Mouse (Mus musculus) testis, adult 2 months (tissue): ENCODE data around the gene Tnfsf8.

Experiments
- CTCF ChIP-seq: fragments of 200-500 bp; IDR thresholded peaks from 2 replicates; pipeline ENCODE4 v1.5.1; 2012; ENCODE audit warnings: low read depth, mild to moderate bottlenecking, inconsistent platforms, low read length, moderate library complexity; ENCODE audit not compliant: control insufficient read depth, insufficient read depth, insufficient replicate concordance
- POLR2A ChIP-seq: fragments of 200-500 bp; IDR thresholded peaks from 2 replicates; pipeline ENCODE4 v1.6.1; 2012; ENCODE audit warnings: low read depth, mild to moderate bottlenecking, inconsistent platforms, low read length, moderate library complexity; ENCODE audit not compliant: control insufficient read depth

- TF ChIP-seq CTCF (no peak), POLR2A (no peak)
Observed at GRCm38 (mm10) chr4:63862092-63862697, 1.0 kb upstream of the Tnfsf8 start.
